Mouse (Mus musculus): ENCODE measurements around the gene Notch2.

GRCm38 (mm10) chr3:97964878-97965353 is 48.4 kb upstream of the Notch2 start:
- TF ChIP-seq POLR2A (IDR thresholded peaks at IDR 0.05; ENCODE audit: low read depth, low read length) (no peak), CTCF (IDR thresholded peaks at IDR 0.05; ENCODE audit: borderline replicate concordance, insufficient read depth, low read length) (no peak)
